Mouse (Mus musculus): ENCODE measurements around the gene Taf6. TPM values are rescaled to one million over a fixed set of nuclear protein-coding genes. Genes with fewer than 3 reads are reported as not detected.
A peak's percentile ranks its signal among the peaks of the same experiment; 100 is the strongest.

Gene Taf6
- polyA plus RNA-seq, 1 experiment from 2014 or later = 104 TPM

GRCm38 (mm10) chr5:138187661-138188306, 533 bp upstream of the Taf6 start:
- H3K4me2 ChIP-seq (replicated peaks; ENCODE audit: low read depth, low read length) = peak overlapping the region; percentile 69
- peak overlapping the region; percentile 65 for H3K4me3 ChIP-seq (ENCODE audit: low read length)
- H3K36me3 ChIP-seq (ENCODE audit: insufficient read depth, low read length) = peaks cover 21% of the 10 kb centered on the region
- H3K27ac ChIP-seq (ENCODE audit: low read length) = peak overlapping the region; percentile 83
- peak; percentile 86 for ATAC-seq (ENCODE audit: low FRiP score, low TSS enrichment)
- peaks cover 13% of the 10 kb centered on the region for H3K4me1 ChIP-seq (ENCODE audit: insufficient read depth, low read length)
- no peaks in the 10 kb centered on the region for H3K9me3 ChIP-seq (ENCODE audit: low read length)
- 0% methylated on average over 10 of the region's 10 CpGs for WGBS
- no peaks in the 10 kb centered on the region for H3K27me3 ChIP-seq (ENCODE audit: insufficient read depth, low read length)
- H3K9ac ChIP-seq (replicated peaks; ENCODE audit: low read length) = peak overlapping the region; percentile 88

DNA sequence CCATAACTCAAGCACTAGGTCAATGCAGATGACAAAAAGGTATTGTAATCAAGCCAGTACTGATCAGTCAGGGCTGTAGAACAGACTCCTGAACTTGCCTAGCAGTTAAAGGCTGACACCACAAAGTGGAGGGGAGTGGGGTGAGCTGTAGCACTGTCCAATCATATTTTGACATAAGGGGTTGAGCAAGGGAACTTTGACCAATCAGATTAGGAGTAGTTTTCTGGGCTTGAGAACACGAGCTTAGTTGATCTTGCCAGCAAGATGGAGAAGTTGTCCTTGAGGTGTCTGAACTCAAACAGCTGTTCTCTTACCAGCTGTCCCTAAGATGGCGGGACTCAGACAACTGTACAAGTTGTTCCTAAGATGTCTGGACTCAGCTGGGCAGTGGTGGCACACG, 14.0 kb downstream of the Taf6 start:
- Histone ChIP-seq H3K9me3 (ENCODE audit: low read length) (no peaks in the 10 kb centered on the region), H3K27ac (ENCODE audit: low read length) (no peak overlapping the region), H3K9ac (replicated peaks; ENCODE audit: low read length) (no peak overlapping the region), H3K4me2 (replicated peaks; ENCODE audit: low read depth, low read length) (peak overlapping the region; percentile 89; the same call in 1 of the 2 replicates), H3K4me3 (ENCODE audit: low read length) (peak overlapping the region; percentile 83; the same call in 1 of the 2 replicates), H3K4me1 (ENCODE audit: insufficient read depth, low read length) (peaks cover 11% of the 10 kb centered on the region), H3K27me3 (ENCODE audit: insufficient read depth, low read length) (no peaks in the 10 kb centered on the region), H3K36me3 (ENCODE audit: insufficient read depth, low read length) (peaks cover 42% of the 10 kb centered on the region)
- no peak for ATAC-seq (ENCODE audit: low FRiP score, low TSS enrichment)
- 73% methylated on average over 3 of the region's 3 CpGs for WGBS

GRCm38 (mm10) chr5:138171695-138172491, 15.4 kb downstream of the Taf6 start, which contains the start of the genes Ap4m1 and Mcm7:
Gene Ap4m1 (plus strand): TSS chr5:138172002.
Gene Mcm7 (minus strand): TSS chr5:138172422.
- Histone ChIP-seq H3K27ac (ENCODE audit: low read length) (peak within 1 kb of the TSS; percentile 97), H3K9me3 (ENCODE audit: low read length) (no peaks in the 10 kb centered on the region), H3K36me3 (ENCODE audit: insufficient read depth, low read length) (peaks cover 42% of the 10 kb centered on the region), H3K9ac (replicated peaks; ENCODE audit: low read length) (peak within 1 kb of the TSS; percentile 79), H3K4me3 (ENCODE audit: low read length) (peak within 1 kb of the TSS; percentile 83), H3K4me2 (replicated peaks; ENCODE audit: low read depth, low read length) (peak within 1 kb of the TSS; percentile 89), H3K4me1 (ENCODE audit: insufficient read depth, low read length) (peaks cover 11% of the 10 kb centered on the region), H3K27me3 (ENCODE audit: insufficient read depth, low read length) (no peaks in the 10 kb centered on the region)
- peak; percentile 95 for ATAC-seq (ENCODE audit: low FRiP score, low TSS enrichment)
- under 1% methylated on average over 54 of the region's 54 CpGs for WGBS

DNA sequence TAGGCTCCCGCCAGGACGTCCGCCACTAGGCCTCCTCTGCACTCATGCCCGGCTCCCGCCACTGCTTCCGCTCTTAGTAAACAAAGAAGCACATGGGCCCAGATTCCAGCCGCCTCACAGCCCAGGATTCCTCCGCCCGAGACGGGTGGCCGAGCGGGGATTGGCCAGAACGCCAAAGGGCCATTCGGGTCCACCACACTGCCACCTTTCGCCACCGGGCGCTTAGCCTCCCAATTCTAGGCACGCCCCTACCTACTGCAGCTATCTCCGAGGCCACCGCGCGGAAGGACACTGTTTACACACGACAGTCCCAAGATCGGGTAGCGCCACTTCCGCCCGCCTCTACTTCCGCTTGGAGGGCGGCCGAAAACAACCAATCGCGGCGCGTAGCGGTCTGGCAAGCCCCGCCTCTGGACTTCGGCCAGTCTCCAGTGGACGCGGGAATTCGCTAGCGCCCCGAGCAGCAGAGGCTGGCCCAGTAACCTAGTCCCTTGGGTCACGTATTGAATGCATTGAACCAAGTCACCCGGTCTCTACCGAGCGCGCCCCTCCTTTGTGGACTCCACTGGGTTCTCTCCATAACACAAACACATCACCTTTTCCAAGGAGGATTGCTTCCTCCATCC, 16.2 kb downstream of the Taf6 start:
- peak overlapping the region; percentile 79 for H3K9ac ChIP-seq (replicated peaks; ENCODE audit: low read length)
- H3K4me3 ChIP-seq (ENCODE audit: low read length) = peak overlapping the region; percentile 83
- H3K27me3 ChIP-seq (ENCODE audit: insufficient read depth, low read length) = no peaks in the 10 kb centered on the region
- no peaks in the 10 kb centered on the region for H3K9me3 ChIP-seq (ENCODE audit: low read length)
- ATAC-seq (ENCODE audit: low FRiP score, low TSS enrichment) = peak; percentile 90
- H3K36me3 ChIP-seq (ENCODE audit: insufficient read depth, low read length) = peaks cover 43% of the 10 kb centered on the region
- peaks cover 11% of the 10 kb centered on the region for H3K4me1 ChIP-seq (ENCODE audit: insufficient read depth, low read length)
- peak overlapping the region; percentile 97 for H3K27ac ChIP-seq (ENCODE audit: low read length)
- peak overlapping the region; percentile 89 for H3K4me2 ChIP-seq (replicated peaks; ENCODE audit: low read depth, low read length)
- under 1% methylated on average over 47 of the region's 47 CpGs for WGBS

DNA sequence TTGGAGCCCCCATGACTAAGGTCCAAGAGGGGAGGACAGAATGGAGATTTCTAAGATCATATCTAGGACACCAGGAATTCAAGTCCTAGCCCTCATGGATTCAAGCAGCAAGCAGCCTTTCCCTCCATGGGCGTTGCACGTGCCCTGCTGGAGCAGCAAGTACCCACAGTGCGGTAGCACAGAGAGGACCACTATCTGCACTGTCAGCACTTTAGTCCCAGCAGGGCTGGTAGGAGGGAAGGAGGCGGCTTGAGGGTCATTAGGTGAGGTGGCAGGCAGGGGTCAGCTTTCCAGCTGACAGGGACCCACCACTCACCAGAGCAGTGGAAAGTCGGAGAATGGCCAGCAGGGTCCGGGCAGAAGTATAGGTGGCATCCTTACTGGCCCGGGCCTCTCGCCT, 21.7 kb downstream of the Taf6 start:
- H3K27ac ChIP-seq (ENCODE audit: low read length) = no peak overlapping the region
- no peak for ATAC-seq (ENCODE audit: low FRiP score, low TSS enrichment)
- no peak overlapping the region for H3K4me2 ChIP-seq (replicated peaks; ENCODE audit: low read depth, low read length)
- H3K9me3 ChIP-seq (ENCODE audit: low read length) = no peaks in the 10 kb centered on the region
- no peak overlapping the region for H3K9ac ChIP-seq (replicated peaks; ENCODE audit: low read length)
- WGBS = 62% methylated on average over 8 of the region's 8 CpGs
- no peaks in the 10 kb centered on the region for H3K27me3 ChIP-seq (ENCODE audit: insufficient read depth, low read length)
- H3K4me1 ChIP-seq (ENCODE audit: insufficient read depth, low read length) = peaks cover 16% of the 10 kb centered on the region
- no peak overlapping the region for H3K4me3 ChIP-seq (ENCODE audit: low read length)
- H3K36me3 ChIP-seq (ENCODE audit: insufficient read depth, low read length) = peaks cover 61% of the 10 kb centered on the region

DNA sequence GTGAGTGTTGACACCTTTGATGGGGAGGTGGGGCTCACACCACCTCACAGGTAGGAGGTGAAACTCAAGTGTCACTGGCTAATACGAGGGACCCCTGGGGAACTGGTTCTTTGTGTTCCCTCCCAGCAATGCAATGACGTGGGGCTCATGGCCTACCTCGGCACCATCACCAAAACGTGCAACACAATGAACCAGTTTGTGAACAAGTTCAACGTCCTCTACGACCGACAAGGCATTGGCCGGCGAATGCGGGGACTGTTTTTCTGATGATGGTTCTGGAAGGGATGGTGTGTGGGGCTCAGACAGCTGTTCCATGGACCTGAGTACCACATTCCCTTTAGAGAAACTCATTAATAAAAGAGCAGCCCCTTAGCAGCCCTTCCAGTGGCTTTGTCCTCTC, 23.6 kb downstream of the Taf6 start:
- Histone ChIP-seq H3K4me3 (ENCODE audit: low read length) (no peak overlapping the region), H3K4me1 (ENCODE audit: insufficient read depth, low read length) (peaks cover 12% of the 10 kb centered on the region), H3K9me3 (ENCODE audit: low read length) (no peaks in the 10 kb centered on the region), H3K36me3 (ENCODE audit: insufficient read depth, low read length) (peaks cover 61% of the 10 kb centered on the region), H3K27me3 (ENCODE audit: insufficient read depth, low read length) (no peaks in the 10 kb centered on the region), H3K9ac (replicated peaks; ENCODE audit: low read length) (no peak overlapping the region), H3K27ac (ENCODE audit: low read length) (no peak overlapping the region), H3K4me2 (replicated peaks; ENCODE audit: low read depth, low read length) (no peak overlapping the region)
- 63% methylated on average over 10 of the region's 10 CpGs for WGBS
- ATAC-seq (ENCODE audit: low FRiP score, low TSS enrichment) = no peak

DNA sequence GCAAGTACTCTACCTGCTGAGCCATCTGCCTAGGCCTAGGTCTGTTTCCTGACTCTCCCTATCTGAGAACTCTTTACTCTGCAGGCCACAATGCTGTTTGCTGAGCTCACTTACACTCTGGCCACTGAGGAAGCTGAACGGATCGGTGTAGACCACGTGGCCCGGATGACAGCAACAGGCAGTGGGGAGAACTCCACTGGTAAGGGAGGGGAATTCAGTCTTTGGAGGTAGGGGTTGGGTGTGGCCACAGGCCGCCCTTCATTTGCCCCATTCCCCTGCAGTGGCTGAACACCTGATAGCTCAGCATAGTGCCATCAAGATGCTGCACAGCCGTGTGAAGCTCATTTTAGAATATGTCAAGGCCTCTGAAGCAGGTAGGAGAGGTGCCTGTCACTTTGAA, 24.2 kb downstream of the Taf6 start:
- ATAC-seq (ENCODE audit: low FRiP score, low TSS enrichment) = no peak
- no peaks in the 10 kb centered on the region for H3K9me3 ChIP-seq (ENCODE audit: low read length)
- no peak overlapping the region for H3K27ac ChIP-seq (ENCODE audit: low read length)
- H3K4me3 ChIP-seq (ENCODE audit: low read length) = no peak overlapping the region
- 69% methylated on average over 6 of the region's 6 CpGs for WGBS
- H3K9ac ChIP-seq (replicated peaks; ENCODE audit: low read length) = no peak overlapping the region
- no peaks in the 10 kb centered on the region for H3K27me3 ChIP-seq (ENCODE audit: insufficient read depth, low read length)
- peaks cover 56% of the 10 kb centered on the region for H3K36me3 ChIP-seq (ENCODE audit: insufficient read depth, low read length)
- no peak overlapping the region for H3K4me2 ChIP-seq (replicated peaks; ENCODE audit: low read depth, low read length)
- peaks cover 12% of the 10 kb centered on the region for H3K4me1 ChIP-seq (ENCODE audit: insufficient read depth, low read length)

DNA sequence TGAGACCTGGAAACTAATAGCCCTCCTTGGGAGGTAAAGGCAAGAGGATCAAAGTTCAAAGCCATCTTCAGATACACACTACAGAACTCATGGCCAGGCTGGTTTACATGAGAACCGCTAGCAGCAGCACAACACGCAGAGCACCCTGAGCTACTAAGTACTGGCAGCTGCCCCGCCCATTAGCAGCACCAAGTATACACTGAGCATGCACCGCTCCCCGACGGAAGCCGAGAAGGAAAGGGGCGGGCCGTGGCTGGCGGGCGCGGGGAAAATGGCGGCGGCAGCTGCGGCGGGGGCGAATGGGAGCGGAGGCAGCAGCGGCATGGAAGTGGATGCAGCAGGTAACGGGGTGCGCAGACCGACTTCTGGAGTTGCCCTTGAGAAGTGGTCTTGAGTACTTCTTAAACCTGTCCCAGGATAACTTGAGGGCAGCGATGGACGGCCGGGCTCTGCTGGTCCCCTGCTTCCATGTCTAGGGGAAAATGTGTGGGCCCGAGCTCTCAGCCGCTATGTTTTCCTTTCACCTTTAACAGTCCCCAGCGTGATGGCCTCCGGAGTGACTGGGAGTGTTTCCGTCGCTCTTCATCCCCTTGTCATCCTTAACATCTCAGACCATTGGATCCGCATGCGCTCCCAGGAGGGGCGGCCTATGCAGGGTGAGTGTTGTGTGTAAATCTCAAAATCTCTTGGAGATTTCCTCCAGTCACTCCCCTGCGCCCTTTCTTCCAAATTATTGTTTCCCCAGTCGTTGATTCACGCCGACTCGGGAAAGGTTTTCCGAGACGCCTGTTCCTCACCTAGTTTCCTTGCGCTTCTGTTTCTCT, 26.2 kb downstream of the Taf6 start, which contains the start of gene Cops6:
Cops6 (plus strand) TSS at position 230 of the 824 bp plus-strand sequence.
- H3K4me2 ChIP-seq (replicated peaks; ENCODE audit: low read depth, low read length) = peak within 1 kb of the TSS; percentile 60
- H3K9ac ChIP-seq (replicated peaks; ENCODE audit: low read length) = peak within 1 kb of the TSS; percentile 92
- no peaks in the 10 kb centered on the region for H3K27me3 ChIP-seq (ENCODE audit: insufficient read depth, low read length)
- H3K4me1 ChIP-seq (ENCODE audit: insufficient read depth, low read length) = peaks cover 12% of the 10 kb centered on the region
- peak within 1 kb of the TSS; percentile 76 for H3K27ac ChIP-seq (ENCODE audit: low read length)
- peaks cover 37% of the 10 kb centered on the region for H3K36me3 ChIP-seq (ENCODE audit: insufficient read depth, low read length)
- H3K9me3 ChIP-seq (ENCODE audit: low read length) = no peaks in the 10 kb centered on the region
- peak; percentile 96 for ATAC-seq (ENCODE audit: low FRiP score, low TSS enrichment)
- H3K4me3 ChIP-seq (ENCODE audit: low read length) = peak within 1 kb of the TSS; percentile 92
- WGBS = under 1% methylated on average over 42 of the region's 42 CpGs

- peaks cover 30% of the 10 kb centered on the region for H3K36me3 ChIP-seq (ENCODE audit: insufficient read depth, low read length)
- H3K27me3 ChIP-seq (ENCODE audit: insufficient read depth, low read length) = no peaks in the 10 kb centered on the region
- ATAC-seq (ENCODE audit: low FRiP score, low TSS enrichment) = no peak
- H3K9ac ChIP-seq (replicated peaks; ENCODE audit: low read length) = peak overlapping the region; percentile 92
- peak overlapping the region; percentile 60 for H3K4me2 ChIP-seq (replicated peaks; ENCODE audit: low read depth, low read length)
- no peaks in the 10 kb centered on the region for H3K9me3 ChIP-seq (ENCODE audit: low read length)
- H3K4me1 ChIP-seq (ENCODE audit: insufficient read depth, low read length) = peaks cover 12% of the 10 kb centered on the region
- peak overlapping the region; percentile 71; the same call in 1 of the 2 replicates for H3K27ac ChIP-seq (ENCODE audit: low read length)
- H3K4me3 ChIP-seq (ENCODE audit: low read length) = peak overlapping the region; percentile 92
- WGBS = 68% methylated on average over 7 of the region's 7 CpGs
Observed at GRCm38 (mm10) chr5:138160224-138160762, 27.0 kb downstream of the Taf6 start.

Measured in kidney, embryonic 16.5 days (tissue).